8 mouse cellular contexts compared by ENCODE assay signal in the genomic region with DNA sequence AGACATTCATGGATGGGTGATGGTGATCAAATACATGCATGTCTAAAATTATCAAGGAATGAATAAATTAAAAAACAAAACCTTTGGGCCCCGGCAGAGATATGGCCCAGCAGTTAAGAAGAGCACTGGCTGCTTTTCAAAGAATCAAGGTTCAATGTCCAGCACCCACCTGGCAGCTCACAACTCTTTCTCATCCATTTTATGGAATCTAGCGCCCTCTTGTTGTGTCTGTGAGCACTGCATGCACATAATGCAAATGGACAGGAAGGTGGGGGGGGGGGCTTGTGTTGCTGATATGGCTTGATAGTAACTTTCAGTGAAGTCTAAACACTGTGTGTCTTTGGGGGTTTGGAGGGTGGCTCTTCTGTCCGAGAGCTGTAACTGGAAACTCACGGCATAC. TPM values are rescaled to one million over a fixed set of nuclear protein-coding genes. Genes with fewer than 3 reads are reported as not detected.
A peak's percentile ranks its signal among the peaks of the same experiment; 100 is the strongest.
DNase-seq lines count a peak whose midpoint lies in the region; ATAC-seq and TF ChIP-seq lines count a peak whose summit lies in the region.

No protein-coding gene starts in this region.

- H3K4me1 ChIP-seq in spleen, adult 2 months (ENCODE audit: control insufficient read depth, insufficient read depth, insufficient read length), result no peaks in the 10 kb centered on the region
- H3K4me1 ChIP-seq in forebrain, embryonic 16.5 days (replicated peaks; ENCODE audit: control insufficient read depth, insufficient read depth, low read length), result peaks cover 2% of the 10 kb centered on the region

- H3K9ac ChIP-seq in forebrain, embryonic 16.5 days (replicated peaks; ENCODE audit: low read depth, low read length), result no peak overlapping the region

- ATAC-seq in CD4-positive, CD25-positive, alpha-beta regulatory T cell, adult 4 months, result no peak
- no peak for ATAC-seq in forebrain, embryonic 16.5 days

- WGBS in spleen, adult 2 months, result 55% methylated on average over 4 of the region's 4 CpGs
- WGBS in forebrain, embryonic 16.5 days, result 75% methylated on average over 4 of the region's 4 CpGs

- H3K36me3 ChIP-seq in spleen, adult 2 months (ENCODE audit: control insufficient read depth, insufficient read depth, low read length), result no peaks in the 10 kb centered on the region
- H3K36me3 ChIP-seq in forebrain, embryonic 16.5 days (ENCODE audit: control insufficient read depth, insufficient read depth), result no peaks in the 10 kb centered on the region

- TF ChIP-seq POLR2A in spleen, adult 2 months (IDR thresholded peaks at IDR 0.05; ENCODE audit: low read depth, low read length), result no peak

- H3K27ac ChIP-seq in spleen, adult 2 months (ENCODE audit: insufficient read depth, low read length), result no peak overlapping the region
- no peak overlapping the region for H3K27ac ChIP-seq in forebrain, embryonic 16.5 days (ENCODE audit: low read length)

- no peaks in the 10 kb centered on the region for H3K9me3 ChIP-seq in forebrain, embryonic 16.5 days (ENCODE audit: control insufficient read depth, low read length)

- no peak overlapping the region for H3K4me3 ChIP-seq in spleen, adult 2 months (ENCODE audit: extremely low read depth, insufficient read depth, insufficient read length)
- H3K4me3 ChIP-seq in forebrain, embryonic 16.5 days (replicated peaks; ENCODE audit: low read length), result no peak overlapping the region

- H3K27me3 ChIP-seq in spleen, adult 2 months (ENCODE audit: control insufficient read depth, insufficient read depth, low read length), result no peaks in the 10 kb centered on the region; the same call in 1 of the 2 replicates
- no peaks in the 10 kb centered on the region; the same call in 1 of the 2 replicates for H3K27me3 ChIP-seq in forebrain, embryonic 16.5 days (replicated peaks; ENCODE audit: control insufficient read depth, insufficient read depth, low read length)

- TF ChIP-seq CTCF in spleen, adult 2 months (IDR thresholded peaks at IDR 0.05; ENCODE audit: extremely low read depth, insufficient read depth, insufficient read length, insufficient replicate concordance), result peak; percentile 49; the same call in 1 of the 2 replicates

- DNase-seq in CD4-positive, CD25-positive, alpha-beta regulatory T cell, adult 2 months (ENCODE audit: low read depth, low spot score), result peak; percentile 62
- peak; percentile 49 for DNase-seq in layer of hippocampus, adult 11-12 months (ENCODE audit: low spot score)
- DNase-seq in layer of hippocampus, adult 18-20 months (ENCODE audit: low spot score in 2 of 2), result no peak
- DNase-seq in T-cell, adult 2 months (ENCODE audit: low spot score), result peak; percentile 16
- peak; percentile 53 for DNase-seq in kidney, postnatal 14 days
- DNase-seq in spleen, adult 2 months (ENCODE audit: low read depth in 1 of 2, low spot score in 2 of 2), result peak; percentile 17 to 39

- no peak overlapping the region for H3K4me2 ChIP-seq in forebrain, embryonic 16.5 days (ENCODE audit: low read length)

RNA-seq across cellular contexts. Expression of a gene that starts 5.6 kb away (rescaled TPM):
- under 1 TPM; 0.79 to 0.99 TPM for polyA plus RNA-seq in CD4-positive, CD25-positive, alpha-beta regulatory T cell, adult 4 months (2017; shearing (Covaris generic))
- total RNA-seq in layer of hippocampus, adult 18-20 months (2021), result 10 to 100 TPM; 34.1 to 35.9 TPM
- 0.30 and 0.43 TPM in 2 replicates for polyA plus RNA-seq in spleen, adult 2 months (2012; rRNA removed)
- 4.3 and 7.5 TPM in 2 replicates for polyA plus RNA-seq in forebrain, embryonic 16.5 days (2015; fragmentation: Nextera tagmentation; extraction: Ambion mirVana)

RNA-seq across cellular contexts. Expression of a gene that starts 19.4 kb away (rescaled TPM):
- 10 to 100 TPM; 20.4 to 22.9 TPM for polyA plus RNA-seq in CD4-positive, CD25-positive, alpha-beta regulatory T cell, adult 4 months (2017; shearing (Covaris generic))
- 10 to 100 TPM; 16.8 to 18.8 TPM for total RNA-seq in layer of hippocampus, adult 18-20 months (2021)
- polyA plus RNA-seq in spleen, adult 2 months (2012; rRNA removed), result 15.7 and 18.7 TPM in 2 replicates
- polyA plus RNA-seq in forebrain, embryonic 16.5 days (2015; fragmentation: Nextera tagmentation; extraction: Ambion mirVana), result 40.7 and 53.5 TPM in 2 replicates

RNA-seq across cellular contexts. Expression of a gene that starts 51.1 kb away (rescaled TPM):
- 10 to 100 TPM in 1 of 2 experiments, 1 to 10 TPM in 1; 8.2 to 16.3 TPM for polyA plus RNA-seq in CD4-positive, CD25-positive, alpha-beta regulatory T cell, adult 4 months (2017; shearing (Covaris generic))
- total RNA-seq in layer of hippocampus, adult 18-20 months (2021), result 100 to 1,000 TPM; 270 to 283 TPM
- 43.4 and 56.1 TPM in 2 replicates for polyA plus RNA-seq in spleen, adult 2 months (2012; rRNA removed)
- 216 and 227 TPM in 2 replicates for polyA plus RNA-seq in forebrain, embryonic 16.5 days (2015; fragmentation: Nextera tagmentation; extraction: Ambion mirVana)

Comparison
In these comparisons a context has a peak if more than half of its experiments do, and no peak if none do; other contexts are left out.
1. DNase-seq: peak in CD4-positive, CD25-positive, alpha-beta regulatory T cell, adult 2 months (single experiment), layer of hippocampus, adult 11-12 months (single experiment), T-cell, adult 2 months (single experiment), kidney, postnatal 14 days (single experiment) and spleen, adult 2 months (2 of 2); none in layer of hippocampus, adult 18-20 months (0 of 2).